Mouse (Mus musculus) left cerebral cortex, adult 18-20 months (tissue): ENCODE data around the gene Lcn6. TPM values are rescaled to one million over a fixed set of nuclear protein-coding genes. Genes with fewer than 3 reads are reported as not detected.
"Not testable (repeated sequence)": the region's sequence is repeated elsewhere in the genome, so short reads cannot be mapped to it uniquely, and the experiment has no call there.

Source experiments
- DNase-seq, 2 experiments: peaks; one replicate each; pipeline ENCODE4 v3.0.0; 2021 to 2022; ENCODE audit warnings: low spot score in 2 of 2, mixed read lengths in 1 of 2
- total RNA-seq, 2 experiments: library from RNA; stranded (reverse); gene quantifications; 2 replicates each; pipeline ENCODE4 v1.2.3; 2021

Lcn6 gene
- total RNA-seq, 2 experiments from 2014 or later: not detected

DNA sequence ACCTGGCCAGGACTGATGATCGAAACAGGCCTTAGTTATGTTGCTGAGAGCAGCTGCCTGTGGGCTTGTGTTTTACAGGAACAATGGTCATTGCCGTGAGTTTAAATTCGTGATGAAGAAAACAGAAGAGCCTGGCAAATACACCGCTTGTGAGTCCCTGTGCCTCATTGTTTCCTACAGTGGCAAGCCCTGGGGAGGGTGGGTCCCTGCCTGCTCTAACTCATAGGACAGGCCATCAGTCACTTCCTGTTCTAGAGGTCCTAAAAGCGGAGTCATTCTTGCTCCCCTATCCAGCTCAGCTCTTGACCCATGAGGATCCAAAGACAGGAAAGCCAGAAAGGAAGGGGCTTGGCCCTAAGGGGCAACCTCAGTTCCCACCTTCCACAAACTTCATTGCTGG, 24.4 kb downstream of the Lcn6 start:
- no peak for DNase-seq

DNA sequence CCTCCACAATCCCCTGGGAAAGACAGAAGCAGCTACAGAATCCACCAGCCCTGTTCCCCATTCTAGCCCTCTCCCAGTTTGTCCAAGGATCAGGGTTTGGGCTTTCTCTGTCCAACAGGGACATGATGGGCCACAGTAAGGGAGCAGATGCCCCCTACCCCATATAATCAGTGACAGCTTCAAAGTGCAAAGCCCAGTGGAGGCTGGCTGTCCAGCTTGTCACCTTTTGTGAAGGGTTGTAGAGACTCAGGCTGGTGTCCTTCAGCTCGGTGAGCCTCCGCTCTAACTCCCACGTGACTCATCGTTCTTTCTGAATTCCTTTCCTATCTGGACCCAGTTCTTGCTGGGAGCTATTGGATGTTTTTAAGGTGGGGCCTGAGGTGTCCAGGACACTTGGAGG, 27.1 kb downstream of the Lcn6 start:
- DNase-seq: no peak

DNA sequence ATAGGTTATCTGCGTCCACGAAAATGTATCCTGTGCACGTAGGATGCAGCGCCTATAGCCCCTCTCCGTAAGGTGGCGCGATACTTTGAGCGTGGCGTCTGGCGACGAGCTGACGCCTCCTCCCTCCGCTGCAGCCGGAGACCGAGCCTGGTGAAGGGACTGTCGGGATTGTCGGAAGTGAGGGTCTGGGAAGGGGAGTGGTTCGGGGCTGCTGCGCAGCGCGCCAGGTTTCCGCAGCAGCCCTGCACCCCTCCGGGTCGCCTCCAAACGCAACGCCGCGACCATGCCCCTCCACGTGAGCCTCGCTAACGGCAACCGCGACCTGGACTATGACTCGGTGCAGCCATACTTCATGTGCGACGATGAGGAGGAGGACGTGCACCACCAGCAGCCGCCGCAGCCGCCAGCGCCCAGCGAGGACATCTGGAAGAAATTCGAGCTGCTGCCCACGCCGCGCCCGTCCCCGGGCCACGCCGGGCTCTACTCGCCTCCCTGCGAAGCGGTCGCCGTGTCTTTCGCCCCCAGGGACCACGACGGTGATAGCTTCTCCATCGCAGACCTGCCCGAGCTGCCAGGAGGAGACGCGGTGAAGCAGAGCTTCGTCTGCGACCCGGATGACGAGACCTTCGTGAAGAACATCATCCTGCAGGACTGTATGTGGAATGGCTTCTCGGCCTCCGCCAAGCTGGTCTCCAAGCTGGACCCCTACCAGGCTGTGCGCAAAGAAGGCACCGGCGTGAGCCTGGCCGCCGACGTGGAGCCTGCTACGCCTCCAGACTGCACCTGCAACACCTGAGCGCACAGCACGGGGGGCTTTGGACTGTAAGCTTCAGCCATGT, 30.3 kb downstream of the Lcn6 start, which contains the start of gene Bmyc:
Bmyc (plus strand) TSS at position 97 of the 839 bp plus-strand sequence.
- peak; percentile 83 to 89 for DNase-seq

DNA sequence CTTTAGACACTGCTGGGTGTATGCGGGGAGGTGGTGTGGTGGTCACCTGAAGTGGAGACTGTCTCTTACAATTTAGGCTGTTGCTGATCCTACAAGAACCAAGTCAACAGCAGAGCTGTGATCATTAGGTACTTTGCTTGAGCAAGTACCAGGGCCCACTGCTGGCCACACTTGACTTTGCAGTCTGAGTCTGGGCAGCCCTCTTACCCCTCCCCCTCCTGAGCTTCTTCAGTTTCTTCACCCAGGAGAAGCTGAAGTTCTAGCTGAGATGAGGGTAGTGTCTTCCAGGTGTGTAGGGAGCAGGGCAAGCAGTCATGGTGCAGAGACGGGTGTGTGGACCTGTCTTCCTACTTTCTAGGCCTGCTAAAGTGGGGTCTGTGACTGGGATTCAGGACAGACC, 31.5 kb downstream of the Lcn6 start:
- peak; percentile 33 to 34 for DNase-seq

DNA sequence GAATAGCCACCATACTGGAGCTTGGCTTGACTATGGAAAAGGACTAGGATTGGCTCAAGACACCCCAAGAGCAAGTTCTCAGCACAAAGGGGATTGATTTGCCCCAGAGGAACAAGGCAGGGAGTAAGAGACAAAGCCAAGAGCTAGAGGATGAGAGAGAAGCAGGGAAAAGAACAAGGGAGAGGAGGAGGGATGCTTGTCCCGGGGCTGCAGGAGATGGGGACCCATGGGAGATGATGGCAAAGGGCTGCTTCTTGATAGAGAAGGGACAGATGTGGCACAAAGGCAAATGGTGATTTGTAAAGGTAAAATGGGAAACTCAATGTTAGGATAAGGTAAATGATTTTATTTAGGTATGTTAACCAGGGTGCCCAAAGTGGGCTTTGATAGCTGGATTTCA, 32.5 kb downstream of the Lcn6 start:
- not testable (repeated sequence) for DNase-seq

DNA sequence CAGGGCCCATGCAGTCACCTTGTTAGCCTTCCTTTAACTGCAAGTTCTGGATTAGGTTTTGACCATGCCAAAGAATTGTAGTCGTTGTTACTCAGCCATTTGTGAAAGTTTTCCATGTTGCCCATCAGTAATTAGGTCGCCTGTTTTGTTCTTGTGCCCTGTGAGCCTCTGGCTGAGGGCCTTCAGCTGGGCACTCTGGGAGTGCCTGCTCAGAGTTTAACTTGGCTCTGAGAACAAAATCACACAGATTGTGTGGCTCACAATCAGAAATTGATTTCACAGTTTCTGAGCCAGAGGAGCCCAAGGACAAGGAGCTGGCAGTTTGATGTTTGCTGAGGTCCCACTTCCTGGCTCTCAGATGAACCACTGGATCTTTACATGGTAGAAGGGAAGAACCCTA, 33.2 kb downstream of the Lcn6 start:
- not testable (repeated sequence) for DNase-seq

DNA sequence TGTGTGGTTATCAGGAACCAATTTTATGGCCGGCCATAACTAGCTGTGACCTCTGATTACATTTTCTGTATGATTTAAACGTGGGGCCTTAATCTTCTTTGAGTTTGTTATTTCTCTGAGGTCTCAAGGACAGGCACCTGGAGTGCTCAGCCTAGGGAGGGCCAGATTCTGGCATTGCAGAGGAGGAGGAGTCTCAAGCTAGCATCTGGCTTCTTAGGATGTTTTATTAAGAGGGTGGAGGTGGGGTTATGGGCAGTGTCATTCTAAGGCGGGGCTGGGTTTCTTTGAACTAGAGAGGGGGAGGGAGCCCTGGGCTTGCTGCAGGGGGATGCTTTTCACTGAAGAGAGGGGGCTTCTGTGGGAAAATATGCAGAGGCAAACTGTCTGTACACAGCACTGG, 35.1 kb downstream of the Lcn6 start:
- not testable (repeated sequence) for DNase-seq

DNA sequence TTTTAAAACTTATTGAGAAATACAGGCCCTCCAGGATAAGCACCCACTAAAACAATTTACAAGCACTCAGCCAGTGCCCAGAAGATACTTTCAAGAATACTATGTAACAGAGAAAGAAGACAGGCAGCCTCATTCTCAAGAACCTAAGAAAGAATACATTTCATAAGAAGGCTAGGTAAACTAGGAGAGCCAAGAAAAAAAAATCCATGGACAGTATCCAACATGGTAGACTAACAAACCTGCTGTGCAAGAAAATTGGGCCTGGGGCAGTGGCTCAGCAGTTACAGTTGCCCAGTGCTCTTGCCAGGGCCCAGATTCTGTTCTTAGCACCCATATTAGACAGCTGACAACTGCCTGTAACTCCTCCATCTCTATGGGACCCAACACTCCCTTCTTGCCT, 40.6 kb downstream of the Lcn6 start:
- no peak for DNase-seq

Other genes starting within 250 kb of the Lcn6 start
- 100 to 1,000 TPM; 155 to 165 TPM for gene Abca2, start 248.1 kb upstream of the Lcn6 start, total RNA-seq
- 1 to 10 TPM in 1 of 2 experiments, not detected in 1; 1.5 TPM for gene Clic3, start 219.9 kb upstream of the Lcn6 start, total RNA-seq
- 10 to 100 TPM; 64.5 to 69.1 TPM for gene Paxx, start 215.7 kb upstream of the Lcn6 start, total RNA-seq
- 1,000 to 10,000 TPM; 2,769 to 3,095 TPM for gene Ptgds, start 206.7 kb upstream of the Lcn6 start, total RNA-seq
- gene Lcn12, start 182.9 kb upstream of the Lcn6 start, total RNA-seq: not detected
- gene Fbxw5, start 176.0 kb upstream of the Lcn6 start, total RNA-seq: 100 to 1,000 TPM; 105 to 114 TPM
- gene C8g, start 175.1 kb upstream of the Lcn6 start, total RNA-seq: under 1 TPM; 0.52 to 0.74 TPM
- 10 to 100 TPM; 11.6 to 11.9 TPM for gene Traf2, start 129.8 kb upstream of the Lcn6 start, total RNA-seq
- gene Edf1, start 118.9 kb upstream of the Lcn6 start, total RNA-seq: 100 to 1,000 TPM; 199 to 203 TPM
- gene Mamdc4, start 101.9 kb upstream of the Lcn6 start, total RNA-seq: 1 to 10 TPM; 1.1 to 1.3 TPM
- 10 to 100 TPM; 60.3 to 63.0 TPM for gene Phpt1, start 101.6 kb upstream of the Lcn6 start, total RNA-seq
- gene Ajm1, start 95.0 kb upstream of the Lcn6 start, total RNA-seq: 10 to 100 TPM; 85.6 to 86.3 TPM
- 100 to 1,000 TPM; 146 to 150 TPM for gene Rabl6, start 68.3 kb upstream of the Lcn6 start, total RNA-seq
- not detected for gene Ccdc183, start 59.1 kb upstream of the Lcn6 start, total RNA-seq
- gene Tmem141, start 54.8 kb upstream of the Lcn6 start, total RNA-seq: 10 to 100 TPM; 21.7 to 23.1 TPM
- gene Fcna, start 48.8 kb upstream of the Lcn6 start, total RNA-seq: under 1 TPM; 0.66 to 0.79 TPM
- not detected for gene Lcn8, start 23.7 kb upstream of the Lcn6 start, total RNA-seq
- gene Lcn5, start 18.8 kb upstream of the Lcn6 start, total RNA-seq: not detected
- not detected for gene Lcn10, start 5.9 kb downstream of the Lcn6 start, total RNA-seq
- not detected for gene Obp2a, start 23.3 kb downstream of the Lcn6 start, total RNA-seq
- 10 to 100 TPM; 89.7 to 94.0 TPM for gene Bmyc, start 30.0 kb downstream of the Lcn6 start, total RNA-seq
- gene Obp2b, start 60.2 kb downstream of the Lcn6 start, total RNA-seq: not detected
- not detected for gene Lcn3, start 88.8 kb downstream of the Lcn6 start, total RNA-seq
- gene Lcn11, start 100.2 kb downstream of the Lcn6 start, total RNA-seq: not detected
- not detected for gene Gm13539, start 105.5 kb downstream of the Lcn6 start, total RNA-seq
- not detected for gene Glt6d1, start 139.1 kb downstream of the Lcn6 start, total RNA-seq
- not detected for gene Lcn9, start 146.4 kb downstream of the Lcn6 start, total RNA-seq
- gene Sohlh1, start 170.5 kb downstream of the Lcn6 start, total RNA-seq: not detected
- gene Kcnt1, start 186.9 kb downstream of the Lcn6 start, total RNA-seq: 100 to 1,000 TPM; 118 to 130 TPM